Mouse (Mus musculus): ENCODE data around the gene Stx7. TPM values are rescaled to one million over a fixed set of nuclear protein-coding genes. Genes with fewer than 3 reads are reported as not detected.

Gene Stx7
- polyA plus RNA-seq, 1 experiment from 2014 or later, result 388 TPM

GRCm38 (mm10) chr10:24224591-24224990 is 75.5 kb downstream of the Stx7 start:
- ATAC-seq, result no peak
- no peaks in the 10 kb centered on the region for H3K36me3 ChIP-seq (ENCODE audit: control insufficient read depth, insufficient read depth, low read length)
- no peak overlapping the region for H3K4me3 ChIP-seq (ENCODE audit: low read depth, low read length)
- H3K9ac ChIP-seq (ENCODE audit: low read depth, low read length), result no peak overlapping the region
- no peak overlapping the region for H3K27ac ChIP-seq (ENCODE audit: low read length)
- WGBS, result 28% methylated on average over 8 of the region's 8 CpGs
- peaks cover 17% of the 10 kb centered on the region for H3K27me3 ChIP-seq (ENCODE audit: control insufficient read depth, insufficient read depth, low read depth, low read length)
- H3K9me3 ChIP-seq (replicated peaks; ENCODE audit: control insufficient read depth, low read length, poor library complexity, severe bottlenecking), result no peaks in the 10 kb centered on the region
- H3K4me2 ChIP-seq (ENCODE audit: low read length), result no peak overlapping the region
- H3K4me1 ChIP-seq (ENCODE audit: control insufficient read depth, insufficient read depth, low read length), result peaks cover 10% of the 10 kb centered on the region

GRCm38 (mm10) chr10:24228318-24229183 is 79.4 kb downstream of the Stx7 start:
- H3K27me3 ChIP-seq (ENCODE audit: control insufficient read depth, insufficient read depth, low read depth, low read length), result peaks cover 7% of the 10 kb centered on the region
- WGBS, result 36% methylated on average over 12 of the region's 12 CpGs
- no peaks in the 10 kb centered on the region for H3K9me3 ChIP-seq (replicated peaks; ENCODE audit: control insufficient read depth, low read length, poor library complexity, severe bottlenecking)
- H3K27ac ChIP-seq (ENCODE audit: low read length), result no peak overlapping the region
- no peaks in the 10 kb centered on the region for H3K36me3 ChIP-seq (ENCODE audit: control insufficient read depth, insufficient read depth, low read length)
- no peak for ATAC-seq
- H3K9ac ChIP-seq (ENCODE audit: low read depth, low read length), result no peak overlapping the region
- no peak overlapping the region for H3K4me3 ChIP-seq (ENCODE audit: low read depth, low read length)
- H3K4me1 ChIP-seq (ENCODE audit: control insufficient read depth, insufficient read depth, low read length), result peaks cover 2% of the 10 kb centered on the region; the same call in 1 of the 2 replicates
- H3K4me2 ChIP-seq (ENCODE audit: low read length), result no peak overlapping the region

GRCm38 (mm10) chr10:24232281-24232680 is 83.2 kb downstream of the Stx7 start:
- no peaks in the 10 kb centered on the region for H3K36me3 ChIP-seq (ENCODE audit: control insufficient read depth, insufficient read depth, low read length)
- no peak overlapping the region for H3K4me2 ChIP-seq (ENCODE audit: low read length)
- H3K4me3 ChIP-seq (ENCODE audit: low read depth, low read length), result no peak overlapping the region
- H3K27ac ChIP-seq (ENCODE audit: low read length), result no peak overlapping the region
- no peak for ATAC-seq
- no peaks in the 10 kb centered on the region for H3K27me3 ChIP-seq (ENCODE audit: control insufficient read depth, insufficient read depth, low read depth, low read length)
- H3K9me3 ChIP-seq (replicated peaks; ENCODE audit: control insufficient read depth, low read length, poor library complexity, severe bottlenecking), result no peaks in the 10 kb centered on the region
- peaks cover 6% of the 10 kb centered on the region; the same call in 1 of the 2 replicates for H3K4me1 ChIP-seq (ENCODE audit: control insufficient read depth, insufficient read depth, low read length)
- H3K9ac ChIP-seq (ENCODE audit: low read depth, low read length), result no peak overlapping the region
- 62% methylated on average over 4 of the region's 4 CpGs for WGBS

GRCm38 (mm10) chr10:24235426-24236283 is 86.6 kb downstream of the Stx7 start:
- Histone ChIP-seq H3K4me1 (ENCODE audit: control insufficient read depth, insufficient read depth, low read length) (peaks cover 6% of the 10 kb centered on the region; the same call in 1 of the 2 replicates), H3K4me2 (ENCODE audit: low read length) (peak overlapping the region; percentile 43), H3K27me3 (ENCODE audit: control insufficient read depth, insufficient read depth, low read depth, low read length) (no peaks in the 10 kb centered on the region), H3K9me3 (replicated peaks; ENCODE audit: control insufficient read depth, low read length, poor library complexity, severe bottlenecking) (peaks cover 2% of the 10 kb centered on the region; the same call in 1 of the 2 replicates), H3K36me3 (ENCODE audit: control insufficient read depth, insufficient read depth, low read length) (no peaks in the 10 kb centered on the region), H3K9ac (ENCODE audit: low read depth, low read length) (no peak overlapping the region), H3K4me3 (ENCODE audit: low read depth, low read length) (no peak overlapping the region), H3K27ac (ENCODE audit: low read length) (no peak overlapping the region)
- 0 out of 2 replicates have a peak, but pooled peaks have one; percentile 36 for ATAC-seq
- WGBS, result 39% methylated on average over 23 of the region's 23 CpGs

Other genes starting within 250 kb of the Stx7 start
- not detected in 2 replicates for gene Taar1, start 228.9 kb upstream of the Stx7 start, polyA plus RNA-seq (2015; fragmentation: Nextera tagmentation; extraction: Ambion mirVana)
- not detected in 2 replicates for gene Taar2, start 210.7 kb upstream of the Stx7 start, polyA plus RNA-seq (2015; fragmentation: Nextera tagmentation; extraction: Ambion mirVana)
- not detected in 2 replicates for gene Taar3, start 199.7 kb upstream of the Stx7 start, polyA plus RNA-seq (2015; fragmentation: Nextera tagmentation; extraction: Ambion mirVana)
- gene Taar4, start 188.8 kb upstream of the Stx7 start, polyA plus RNA-seq (2015; fragmentation: Nextera tagmentation; extraction: Ambion mirVana), result not detected in 2 replicates
- not detected in 2 replicates for gene Taar5, start 178.6 kb upstream of the Stx7 start, polyA plus RNA-seq (2015; fragmentation: Nextera tagmentation; extraction: Ambion mirVana)
- not detected in 2 replicates for gene Taar6, start 163.7 kb upstream of the Stx7 start, polyA plus RNA-seq (2015; fragmentation: Nextera tagmentation; extraction: Ambion mirVana)
- not detected in 2 replicates for gene Taar7a, start 155.8 kb upstream of the Stx7 start, polyA plus RNA-seq (2015; fragmentation: Nextera tagmentation; extraction: Ambion mirVana)
- not detected in 2 replicates for gene Taar7b, start 149.4 kb upstream of the Stx7 start, polyA plus RNA-seq (2015; fragmentation: Nextera tagmentation; extraction: Ambion mirVana)
- gene Taar7d, start 122.1 kb upstream of the Stx7 start, polyA plus RNA-seq (2015; fragmentation: Nextera tagmentation; extraction: Ambion mirVana), result not detected in 2 replicates
- not detected in 2 replicates for gene Taar7e, start 111.7 kb upstream of the Stx7 start, polyA plus RNA-seq (2015; fragmentation: Nextera tagmentation; extraction: Ambion mirVana)
- gene Taar7f, start 99.8 kb upstream of the Stx7 start, polyA plus RNA-seq (2015; fragmentation: Nextera tagmentation; extraction: Ambion mirVana), result not detected in 2 replicates
- gene Taar8a, start 72.8 kb upstream of the Stx7 start, polyA plus RNA-seq (2015; fragmentation: Nextera tagmentation; extraction: Ambion mirVana), result not detected in 2 replicates
- not detected in 2 replicates for gene Taar8b, start 57.0 kb upstream of the Stx7 start, polyA plus RNA-seq (2015; fragmentation: Nextera tagmentation; extraction: Ambion mirVana)
- not detected in 2 replicates for gene Taar8c, start 47.4 kb upstream of the Stx7 start, polyA plus RNA-seq (2015; fragmentation: Nextera tagmentation; extraction: Ambion mirVana)
- gene Taar9, start 39.8 kb upstream of the Stx7 start, polyA plus RNA-seq (2015; fragmentation: Nextera tagmentation; extraction: Ambion mirVana), result not detected in 2 replicates
- gene Moxd1, start 74.2 kb downstream of the Stx7 start, polyA plus RNA-seq (2015; fragmentation: Nextera tagmentation; extraction: Ambion mirVana), result 2.7 and 2.8 TPM in 2 replicates

Measured in midbrain, embryonic 16.5 days (tissue).